Mouse (Mus musculus): ENCODE results near the gene Fam90a1b. TPM values are rescaled to one million over a fixed set of nuclear protein-coding genes. Genes with fewer than 3 reads are reported as not detected.
"Not testable (repeated sequence)": the region's sequence is repeated elsewhere in the genome, so short reads cannot be mapped to it uniquely, and the experiment has no call there.

The Fam90a1b gene
- 0.09 and 0.10 TPM in 2 replicates for polyA plus RNA-seq (2015; fragmentation: Nextera tagmentation; extraction: Ambion mirVana)

DNA sequence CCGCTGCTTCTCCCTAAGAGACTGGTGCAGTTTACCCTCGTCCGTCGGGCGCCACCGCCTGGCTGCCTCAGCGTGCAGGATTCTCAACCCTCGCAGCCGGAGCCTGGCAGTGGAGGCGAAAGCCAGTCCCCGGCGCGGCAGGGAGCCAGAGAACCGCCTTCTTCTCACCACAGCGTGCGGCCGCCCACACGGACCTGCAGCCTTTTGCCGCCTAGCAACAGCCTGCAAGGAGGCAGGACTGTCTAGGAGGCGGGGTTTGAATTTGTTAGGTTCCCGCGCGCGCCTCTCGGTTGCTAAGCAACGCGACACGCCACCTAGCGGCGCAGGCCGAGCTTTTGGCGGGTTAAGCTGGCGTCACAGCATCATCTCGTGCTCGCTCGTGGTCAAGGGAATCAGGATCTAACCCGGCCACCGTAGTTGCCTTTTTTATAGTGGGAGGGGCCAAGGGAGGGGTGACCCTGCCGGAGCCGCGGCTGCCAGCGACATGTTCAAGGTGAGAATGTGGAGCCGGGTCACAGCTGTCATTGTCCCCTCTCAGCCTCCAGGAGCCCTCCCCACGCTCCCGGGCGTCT lies at the start of gene Fam90a1b, which contains the start of gene Apoo:
TSS of gene Fam90a1b (minus strand) at position 108 of the 572 bp plus-strand sequence.
TSS of gene Apoo (plus strand) at position 448 of the 572 bp plus-strand sequence.
- 15% methylated on average over 45 of the region's 46 CpGs for WGBS
- Histone ChIP-seq H3K9me3 (replicated peaks; ENCODE audit: control insufficient read depth, low read length, poor library complexity, severe bottlenecking) (no peaks in the 10 kb centered on the region), H3K27me3 (ENCODE audit: control insufficient read depth, insufficient read depth, low read depth, low read length) (peaks cover 35% of the 10 kb centered on the region), H3K27ac (ENCODE audit: low read length) (peak within 1 kb of the TSS; percentile 72), H3K9ac (ENCODE audit: low read depth, low read length) (peak within 1 kb of the TSS; percentile 71), H3K4me2 (ENCODE audit: low read length) (peak within 1 kb of the TSS; percentile 51), H3K4me3 (ENCODE audit: low read depth, low read length) (peak within 1 kb of the TSS; percentile 57), H3K4me1 (ENCODE audit: control insufficient read depth, insufficient read depth, low read length) (peaks cover 6% of the 10 kb centered on the region), H3K36me3 (ENCODE audit: control insufficient read depth, insufficient read depth, low read length) (no peaks in the 10 kb centered on the region)
- peak; percentile 99 for ATAC-seq

DNA sequence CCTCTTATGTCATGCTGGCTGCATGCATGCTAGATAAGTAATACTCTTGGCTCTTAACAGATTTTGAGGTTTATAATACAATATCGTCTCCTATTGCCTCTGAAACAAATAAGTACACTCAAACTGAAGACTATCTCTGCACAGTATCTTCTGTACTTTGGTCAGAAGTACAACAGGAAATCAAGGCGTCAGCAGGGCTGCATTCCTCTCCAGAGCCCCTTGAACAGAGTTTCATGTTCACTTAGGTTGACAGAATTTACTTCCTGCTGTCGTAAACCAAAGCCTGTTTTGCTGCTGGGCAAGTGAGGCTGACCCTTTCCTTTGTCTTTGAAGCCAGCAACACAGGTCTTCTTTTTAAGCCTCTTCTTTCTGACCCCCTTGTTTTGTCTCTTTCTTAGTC lies 42.4 kb upstream of the Fam90a1b start:
- H3K36me3 ChIP-seq (ENCODE audit: control insufficient read depth, insufficient read depth, low read length) = no peaks in the 10 kb centered on the region
- H3K4me1 ChIP-seq (ENCODE audit: control insufficient read depth, insufficient read depth, low read length) = no peaks in the 10 kb centered on the region
- no peaks in the 10 kb centered on the region for H3K9me3 ChIP-seq (replicated peaks; ENCODE audit: control insufficient read depth, low read length, poor library complexity, severe bottlenecking)
- ATAC-seq = no peak
- no peak overlapping the region for H3K27ac ChIP-seq (ENCODE audit: low read length)
- H3K4me3 ChIP-seq (ENCODE audit: low read depth, low read length) = no peak overlapping the region
- peaks cover 6% of the 10 kb centered on the region; the same call in 1 of the 2 replicates for H3K27me3 ChIP-seq (ENCODE audit: control insufficient read depth, insufficient read depth, low read depth, low read length)
- H3K9ac ChIP-seq (ENCODE audit: low read depth, low read length) = no peak overlapping the region
- WGBS = 46% methylated on average over 3 of the region's 3 CpGs
- H3K4me2 ChIP-seq (ENCODE audit: low read length) = no peak overlapping the region

DNA sequence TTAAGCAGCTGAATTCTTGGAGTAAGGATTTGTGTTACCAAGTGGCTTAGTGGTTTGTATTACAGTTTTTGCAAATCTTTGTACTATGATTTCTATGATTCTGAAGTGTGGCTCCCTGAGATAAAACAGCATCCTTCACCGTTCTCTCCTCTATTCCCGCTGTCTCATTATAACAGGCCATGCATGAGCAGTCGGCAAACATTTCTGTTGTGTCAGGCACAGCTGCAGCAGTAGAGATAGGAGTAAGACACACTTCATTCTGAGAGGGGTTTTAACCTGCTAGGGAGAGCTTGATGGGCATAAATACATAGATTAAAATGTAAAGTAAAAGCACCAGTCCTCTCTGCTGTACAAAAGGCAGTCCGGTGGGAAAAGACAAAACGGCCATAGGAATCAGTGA lies 12.2 kb upstream of the Fam90a1b start:
- Histone ChIP-seq H3K36me3 (ENCODE audit: control insufficient read depth, insufficient read depth, low read length) (no peaks in the 10 kb centered on the region), H3K27me3 (ENCODE audit: control insufficient read depth, insufficient read depth, low read depth, low read length) (peaks cover 7% of the 10 kb centered on the region), H3K4me3 (ENCODE audit: low read depth, low read length) (no peak overlapping the region), H3K4me2 (ENCODE audit: low read length) (no peak overlapping the region), H3K27ac (ENCODE audit: low read length) (no peak overlapping the region), H3K9ac (ENCODE audit: low read depth, low read length) (no peak overlapping the region), H3K9me3 (replicated peaks; ENCODE audit: control insufficient read depth, low read length, poor library complexity, severe bottlenecking) (no peaks in the 10 kb centered on the region), H3K4me1 (ENCODE audit: control insufficient read depth, insufficient read depth, low read length) (no peaks in the 10 kb centered on the region)
- peak; percentile 64; the same call in 1 of the 2 replicates for ATAC-seq
- WGBS = 64% methylated on average over 5 of the region's 5 CpGs

DNA sequence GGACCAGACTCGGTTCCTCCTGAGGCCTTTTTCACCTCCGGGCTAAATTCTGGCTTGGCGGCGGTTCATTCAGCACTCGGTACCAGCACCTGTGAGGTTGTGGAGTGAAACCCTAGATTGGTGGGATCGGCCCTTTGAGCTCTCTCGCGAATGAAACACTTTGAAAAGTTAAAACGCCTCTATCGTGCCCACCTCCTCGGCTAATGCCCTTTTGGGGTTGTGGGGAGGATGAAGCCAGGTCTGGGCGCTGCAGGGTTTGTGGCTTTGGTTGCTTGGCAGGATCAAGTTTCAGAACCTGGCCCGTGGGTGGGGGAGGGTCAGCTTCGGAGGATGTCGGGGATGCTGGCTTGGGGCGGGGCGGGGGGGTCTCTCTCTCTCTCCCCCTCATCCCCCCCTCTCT lies 671 bp upstream of the Fam90a1b start:
- Histone ChIP-seq H3K36me3 (ENCODE audit: control insufficient read depth, insufficient read depth, low read length) (no peaks in the 10 kb centered on the region), H3K9ac (ENCODE audit: low read depth, low read length) (peak overlapping the region; percentile 71), H3K27me3 (ENCODE audit: control insufficient read depth, insufficient read depth, low read depth, low read length) (peaks cover 35% of the 10 kb centered on the region), H3K4me3 (ENCODE audit: low read depth, low read length) (peak overlapping the region; percentile 57), H3K4me2 (ENCODE audit: low read length) (peak overlapping the region; percentile 46), H3K27ac (ENCODE audit: low read length) (peak overlapping the region; percentile 72), H3K4me1 (ENCODE audit: control insufficient read depth, insufficient read depth, low read length) (peaks cover 6% of the 10 kb centered on the region), H3K9me3 (replicated peaks; ENCODE audit: control insufficient read depth, low read length, poor library complexity, severe bottlenecking) (no peaks in the 10 kb centered on the region)
- no peak for ATAC-seq
- WGBS = 24% methylated on average over 17 of the region's 17 CpGs

DNA sequence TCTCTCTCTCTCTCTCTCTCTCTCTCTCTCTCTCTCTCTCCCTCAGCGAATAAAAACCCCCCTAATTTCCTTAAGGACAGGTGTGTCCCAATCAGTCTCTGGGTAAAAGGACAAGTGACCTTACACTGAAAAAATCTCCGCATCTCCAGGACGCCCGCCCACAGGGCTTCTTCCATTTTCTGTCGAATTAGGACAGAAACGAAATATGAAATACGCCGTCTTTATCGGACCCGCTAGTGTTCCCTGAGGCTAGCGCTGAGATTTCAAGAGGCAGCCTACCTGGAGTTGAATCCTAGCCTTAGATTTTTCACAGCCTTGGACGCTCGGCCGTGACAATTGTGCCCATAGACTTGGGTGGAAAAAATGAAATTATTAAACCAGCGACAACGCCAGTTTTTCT lies 548 bp downstream of the Fam90a1b start:
- Histone ChIP-seq H3K4me2 (ENCODE audit: low read length) (peak overlapping the region; percentile 51), H3K9me3 (replicated peaks; ENCODE audit: control insufficient read depth, low read length, poor library complexity, severe bottlenecking) (no peaks in the 10 kb centered on the region), H3K9ac (ENCODE audit: low read depth, low read length) (no peak overlapping the region), H3K27me3 (ENCODE audit: control insufficient read depth, insufficient read depth, low read depth, low read length) (peaks cover 34% of the 10 kb centered on the region), H3K4me3 (ENCODE audit: low read depth, low read length) (peak overlapping the region; percentile 57), H3K27ac (ENCODE audit: low read length) (no peak overlapping the region), H3K36me3 (ENCODE audit: control insufficient read depth, insufficient read depth, low read length) (no peaks in the 10 kb centered on the region), H3K4me1 (ENCODE audit: control insufficient read depth, insufficient read depth, low read length) (peaks cover 6% of the 10 kb centered on the region)
- ATAC-seq = no peak
- WGBS = 21% methylated on average over 16 of the region's 16 CpGs

DNA sequence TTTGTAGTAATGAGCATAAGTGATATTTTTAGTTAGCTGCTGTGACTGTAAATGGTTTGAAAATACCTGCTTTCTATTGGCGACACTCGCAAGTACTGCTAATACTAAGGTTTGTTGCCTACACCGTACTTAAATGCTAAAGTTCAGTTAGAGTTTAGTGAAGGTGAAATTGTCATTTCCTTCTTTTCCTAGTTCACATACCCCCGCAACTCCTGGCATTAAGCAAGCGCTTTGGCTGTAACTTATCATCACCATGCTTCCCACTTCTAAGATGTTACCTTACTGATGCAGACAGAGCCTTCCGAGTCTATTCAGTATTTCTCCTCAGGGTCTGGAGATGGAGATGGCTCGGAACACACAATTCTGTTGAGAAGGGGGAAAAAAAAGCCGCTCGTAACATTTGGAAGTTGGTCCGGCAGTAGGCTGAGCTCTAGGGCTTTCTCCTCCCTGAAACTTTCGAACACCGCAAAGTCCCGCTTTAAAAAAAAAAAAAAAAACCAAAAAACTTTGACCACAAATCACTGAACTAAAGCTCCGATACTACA lies 1.1 kb downstream of the Fam90a1b start:
- 23% methylated on average over 14 of the region's 14 CpGs for WGBS
- no peak for ATAC-seq

DNA sequence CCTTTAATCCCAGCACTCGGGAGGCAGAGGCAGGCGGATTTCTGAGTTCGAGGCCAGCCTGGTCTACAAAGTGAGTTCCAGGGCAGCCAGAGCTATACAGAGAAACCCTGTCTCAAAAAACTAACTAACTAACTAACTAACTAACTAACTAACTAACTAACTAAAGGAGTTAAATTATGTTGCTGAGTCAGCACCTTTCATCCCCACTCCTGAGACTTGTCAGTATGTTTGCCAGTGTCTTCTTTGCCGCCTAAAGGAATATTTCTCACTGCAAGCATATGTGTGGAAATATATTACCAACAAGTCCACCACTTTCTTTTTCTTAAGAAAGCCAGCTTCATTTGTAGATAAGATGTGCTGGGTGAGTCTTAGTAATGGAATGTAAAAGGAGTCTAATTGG lies 22.9 kb downstream of the Fam90a1b start:
- H3K4me1 ChIP-seq (ENCODE audit: control insufficient read depth, insufficient read depth, low read length); H3K4me2 ChIP-seq (ENCODE audit: low read length); H3K27ac ChIP-seq (ENCODE audit: low read length); H3K36me3 ChIP-seq (ENCODE audit: control insufficient read depth, insufficient read depth, low read length); H3K4me3 ChIP-seq (ENCODE audit: low read depth, low read length); ATAC-seq; H3K9ac ChIP-seq (ENCODE audit: low read depth, low read length); H3K9me3 ChIP-seq (replicated peaks; ENCODE audit: control insufficient read depth, low read length, poor library complexity, severe bottlenecking): not testable (repeated sequence)
- H3K27me3 ChIP-seq (ENCODE audit: control insufficient read depth, insufficient read depth, low read depth, low read length) = peaks cover 13% of the 10 kb centered on the region
- 98% methylated on average over 4 of the region's 4 CpGs for WGBS

More for the DNA sequence above, 1.1 kb downstream of the Fam90a1b start:
- Histone ChIP-seq H3K4me2 (ENCODE audit: low read length) (peak overlapping the region; percentile 51), H3K9me3 (replicated peaks; ENCODE audit: control insufficient read depth, low read length, poor library complexity, severe bottlenecking) (no peaks in the 10 kb centered on the region), H3K27me3 (ENCODE audit: control insufficient read depth, insufficient read depth, low read depth, low read length) (peaks cover 34% of the 10 kb centered on the region), H3K36me3 (ENCODE audit: control insufficient read depth, insufficient read depth, low read length) (no peaks in the 10 kb centered on the region), H3K9ac (ENCODE audit: low read depth, low read length) (no peak overlapping the region), H3K4me1 (ENCODE audit: control insufficient read depth, insufficient read depth, low read length) (peaks cover 6% of the 10 kb centered on the region), H3K4me3 (ENCODE audit: low read depth, low read length) (no peak overlapping the region), H3K27ac (ENCODE audit: low read length) (no peak overlapping the region)

DNA sequence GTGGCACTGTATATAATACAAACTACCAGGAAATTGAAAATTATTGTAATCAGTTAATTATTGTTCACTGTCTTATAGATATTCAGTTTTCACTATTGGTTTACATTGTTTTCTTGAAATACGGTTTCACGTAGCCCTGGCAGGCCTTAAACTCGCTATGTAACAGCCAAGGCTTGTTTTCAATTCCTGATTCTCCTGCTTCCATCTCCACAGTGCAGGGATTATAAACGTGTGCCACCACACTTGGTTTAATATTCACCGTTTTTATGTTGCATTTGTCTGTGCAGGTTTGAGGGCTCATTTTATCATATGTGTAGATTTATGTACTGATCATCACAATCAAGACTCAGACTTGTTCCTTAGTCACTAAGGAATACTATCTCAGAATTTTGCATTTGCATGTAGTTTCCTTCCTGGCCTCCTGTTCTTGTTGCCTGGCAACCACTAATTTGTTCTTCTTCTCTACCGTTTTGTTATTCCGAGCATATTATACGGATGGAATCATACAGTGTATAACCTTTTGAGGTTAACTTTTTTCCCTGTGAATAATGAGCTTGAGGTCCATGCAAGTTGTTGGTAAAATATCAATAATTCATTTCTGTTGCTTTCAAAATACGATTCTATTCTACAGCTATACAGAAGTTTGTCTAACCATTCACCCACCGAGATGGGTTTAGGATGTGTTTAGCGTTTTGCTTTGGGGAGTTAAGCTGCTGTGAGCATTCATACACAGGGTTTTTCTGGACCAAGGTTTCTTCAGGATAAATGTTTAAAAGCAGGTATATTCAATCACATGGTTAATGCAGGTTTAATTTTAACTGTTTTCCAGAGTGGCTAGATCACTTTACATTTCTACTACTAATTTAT lies 45.3 kb downstream of the Fam90a1b start:
- H3K36me3 ChIP-seq (ENCODE audit: control insufficient read depth, insufficient read depth, low read length) = no peaks in the 10 kb centered on the region
- H3K9ac ChIP-seq (ENCODE audit: low read depth, low read length) = no peak overlapping the region
- peak overlapping the region; percentile 55 for H3K27ac ChIP-seq (ENCODE audit: low read length)
- peak; percentile 88 for ATAC-seq
- H3K4me3 ChIP-seq (ENCODE audit: low read depth, low read length) = no peak overlapping the region
- no peaks in the 10 kb centered on the region for H3K9me3 ChIP-seq (replicated peaks; ENCODE audit: control insufficient read depth, low read length, poor library complexity, severe bottlenecking)
- 51% methylated on average over 11 of the region's 11 CpGs for WGBS
- no peaks in the 10 kb centered on the region for H3K4me1 ChIP-seq (ENCODE audit: control insufficient read depth, insufficient read depth, low read length)
- no peak overlapping the region for H3K4me2 ChIP-seq (ENCODE audit: low read length)
- H3K27me3 ChIP-seq (ENCODE audit: control insufficient read depth, insufficient read depth, low read depth, low read length) = peaks cover 15% of the 10 kb centered on the region
